Mouse (Mus musculus) heart, embryonic 14.5 days (tissue): ENCODE measurements at regions not wholly inside any gene's neighbourhood (a gene's known extent, or its start where the extent isn't known, plus 50 kb on each side); places are given as distances from the start of the nearest gene placed in this dataset.
A peak's percentile ranks its signal among the peaks of the same experiment; 100 is the strongest.

Source experiments
- ATAC-seq: fragments of 200-750 bp; cut with Nextera tagmentation; 2 replicates; pipeline ENCODE4 v1.8.0; 2017; ENCODE audit warnings: low read depth, moderate TSS enrichment; ENCODE audit not compliant: insufficient number of reproducible peaks, insufficient read depth, low FRiP score
- H3K27ac ChIP-seq, 2 experiments: fragments of 200-500 bp in 1 of 2; fragments of 300-500 bp in 1 of 2; sonication (generic) in 1 of 2; replicated peaks in 1 of 2; 2 replicates each; pipeline ENCODE4 v1.5.1; 2012 to 2014; ENCODE audit warnings: low read depth in 2 of 2, low read length in 2 of 2, control low read depth in 1 of 2, mild to moderate bottlenecking in 1 of 2, mixed read lengths in 1 of 2; ENCODE audit not compliant: control insufficient read depth in 1 of 2, insufficient read depth in 1 of 2
- H3K27me3 ChIP-seq: fragments of 300-500 bp; sonication (generic); 2 replicates; pipeline ENCODE4 v1.6.1; 2014; ENCODE audit warnings: mild to moderate bottlenecking, low read length, control low read depth; ENCODE audit not compliant: control insufficient read depth, insufficient read depth
- H3K36me3 ChIP-seq: fragments of 300-500 bp; sonication (generic); 2 replicates; pipeline ENCODE4 v1.6.1; 2014; ENCODE audit warnings: mild to moderate bottlenecking, control low read depth, low read length, mixed read lengths; ENCODE audit not compliant: control insufficient read depth, insufficient read depth
- H3K4me1 ChIP-seq, 2 experiments: fragments of 200-500 bp in 1 of 2; fragments of 300-500 bp in 1 of 2; sonication (generic) in 1 of 2; 2 replicates each; pipeline ENCODE4 v1.6.1; 2012 to 2014; ENCODE audit warnings: low read length in 2 of 2, control low read depth in 1 of 2, mixed read lengths in 1 of 2; ENCODE audit not compliant: control insufficient read depth in 2 of 2, insufficient read depth in 2 of 2
- H3K4me2 ChIP-seq: fragments of 300-500 bp; sonication (generic); 2 replicates; pipeline ENCODE4 v1.6.1; 2014; ENCODE audit warnings: mild to moderate bottlenecking, low read length
- H3K4me3 ChIP-seq, 2 experiments: fragments of 200-500 bp in 1 of 2; fragments of 300-500 bp in 1 of 2; sonication (generic) in 1 of 2; 2 replicates each; pipeline ENCODE4 v1.5.1; 2012 to 2014; ENCODE audit warnings: low read length in 2 of 2, mild to moderate bottlenecking in 2 of 2, control low read depth in 1 of 2, low read depth in 1 of 2, moderate library complexity in 1 of 2; ENCODE audit not compliant: control insufficient read depth in 1 of 2, insufficient read depth in 1 of 2
- H3K9ac ChIP-seq: fragments of 300-500 bp; sonication (generic); 2 replicates; pipeline ENCODE4 v1.6.1; 2014; ENCODE audit warnings: mild to moderate bottlenecking, low read length
- H3K9me3 ChIP-seq: fragments of 300-500 bp; sonication (generic); 2 replicates; pipeline ENCODE4 v1.6.1; 2016; ENCODE audit warnings: low read length, control low read depth; ENCODE audit not compliant: control insufficient read depth
- WGBS: fragments of 180-500 bp; shearing (Covaris S2); extraction: QIAGEN DNeasy Blood & Tissue Kit; methylation state at CpG from one replicate; pipeline ENCODE4 v1.1.7; 2014; 5-methylcytosine and 5-hydroxymethylcytosine counted together

- no peak overlapping the region for H3K4me3 ChIP-seq
- H3K4me1 ChIP-seq = peaks cover 0 to 6% of the 10 kb centered on the region in 2 experiments; a peak in 2 of 4 replicates
- no peaks in the 10 kb centered on the region for H3K9me3 ChIP-seq
- H3K9ac ChIP-seq = no peak overlapping the region
- H3K27me3 ChIP-seq = no peaks in the 10 kb centered on the region
- ATAC-seq = no peak
- no peak overlapping the region for H3K27ac ChIP-seq
- no peaks in the 10 kb centered on the region for H3K36me3 ChIP-seq
- WGBS = 40% methylated on average over 4 of the region's 4 CpGs
- H3K4me2 ChIP-seq = no peak overlapping the region
These were observed 94.6 kb upstream of the Plcb4 start for GRCm38 (mm10) chr2:135564231-135564630.

GRCm38 (mm10) chr2:135568350-135568749 lies 90.5 kb upstream of the Plcb4 start:
- WGBS = 72% methylated on average over 2 of the region's 2 CpGs
- H3K27ac ChIP-seq = no peak overlapping the region
- no peaks in the 10 kb centered on the region for H3K27me3 ChIP-seq
- H3K9ac ChIP-seq = no peak overlapping the region
- H3K4me3 ChIP-seq = no peak overlapping the region
- no peaks in the 10 kb centered on the region for H3K4me1 ChIP-seq
- H3K36me3 ChIP-seq = no peaks in the 10 kb centered on the region
- ATAC-seq = no peak
- H3K9me3 ChIP-seq = no peaks in the 10 kb centered on the region
- no peak overlapping the region for H3K4me2 ChIP-seq

- Histone ChIP-seq H3K36me3 (no peaks in the 10 kb centered on the region), H3K27me3 (no peaks in the 10 kb centered on the region), H3K27ac (peak overlapping the region in 1 of 2 experiments; percentile 19; a peak in 1 of 4 replicates), H3K9ac (no peak overlapping the region), H3K4me2 (no peak overlapping the region), H3K4me1 (no peaks in the 10 kb centered on the region), H3K4me3 (no peak overlapping the region), H3K9me3 (no peaks in the 10 kb centered on the region)
- ATAC-seq = no peak
- 77% methylated on average over 5 of the region's 5 CpGs for WGBS
These were observed 87.2 kb upstream of the Plcb4 start for GRCm38 (mm10) chr2:135571599-135571998.

GRCm38 (mm10) chr2:135577228-135577627 lies 81.6 kb upstream of the Plcb4 start:
- Histone ChIP-seq H3K4me2 (no peak overlapping the region), H3K9ac (no peak overlapping the region), H3K4me3 (no peak overlapping the region), H3K9me3 (no peaks in the 10 kb centered on the region), H3K36me3 (no peaks in the 10 kb centered on the region), H3K4me1 (no peaks in the 10 kb centered on the region), H3K27me3 (no peaks in the 10 kb centered on the region), H3K27ac (no peak overlapping the region)
- ATAC-seq = no peak
- 75% methylated on average over 5 of the region's 5 CpGs for WGBS

GRCm38 (mm10) chr2:135578135-135578534 lies 80.7 kb upstream of the Plcb4 start:
- H3K27ac ChIP-seq = no peak overlapping the region
- ATAC-seq = no peak
- no peak overlapping the region for H3K4me3 ChIP-seq
- no peaks in the 10 kb centered on the region for H3K27me3 ChIP-seq
- no peak overlapping the region for H3K4me2 ChIP-seq
- no peaks in the 10 kb centered on the region for H3K9me3 ChIP-seq
- H3K4me1 ChIP-seq = no peaks in the 10 kb centered on the region
- H3K36me3 ChIP-seq = no peaks in the 10 kb centered on the region
- no peak overlapping the region for H3K9ac ChIP-seq
- 46% methylated on average over 5 of the region's 5 CpGs for WGBS

- no peak overlapping the region for H3K9ac ChIP-seq
- ATAC-seq = no peak
- 90% methylated on average over 6 of the region's 6 CpGs for WGBS
- H3K4me2 ChIP-seq = no peak overlapping the region
- no peaks in the 10 kb centered on the region for H3K36me3 ChIP-seq
- H3K27ac ChIP-seq = no peak overlapping the region
- H3K4me1 ChIP-seq = no peaks in the 10 kb centered on the region
- H3K9me3 ChIP-seq = no peaks in the 10 kb centered on the region
- H3K27me3 ChIP-seq = no peaks in the 10 kb centered on the region
- H3K4me3 ChIP-seq = no peak overlapping the region
These were observed 79.3 kb upstream of the Plcb4 start for GRCm38 (mm10) chr2:135579514-135579913.

DNA sequence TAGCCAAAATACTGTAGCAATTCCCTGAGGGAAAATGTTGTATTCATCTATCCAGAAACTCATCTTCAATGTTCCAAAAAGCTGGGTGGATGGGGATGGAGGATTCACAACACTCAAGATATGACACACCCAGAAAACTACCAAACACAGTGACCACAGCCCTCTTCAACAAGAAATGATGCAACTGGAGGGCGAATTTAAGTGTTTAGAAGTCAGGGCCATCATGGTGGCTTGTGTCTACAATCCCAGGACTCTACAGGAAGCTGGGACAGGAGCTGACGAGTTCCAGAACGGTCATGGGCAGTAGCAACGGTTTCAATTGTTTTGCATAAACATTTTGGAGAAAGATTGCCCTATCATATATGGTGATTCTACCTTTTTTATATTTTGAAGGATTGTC lies 78.8 kb upstream of the Plcb4 start:
- 60% methylated on average over 4 of the region's 4 CpGs for WGBS
- H3K9me3 ChIP-seq = no peaks in the 10 kb centered on the region
- H3K27ac ChIP-seq = no peak overlapping the region
- no peaks in the 10 kb centered on the region for H3K27me3 ChIP-seq
- H3K36me3 ChIP-seq = no peaks in the 10 kb centered on the region
- H3K4me3 ChIP-seq = no peak overlapping the region
- H3K4me2 ChIP-seq = no peak overlapping the region
- no peak for ATAC-seq
- H3K4me1 ChIP-seq = no peaks in the 10 kb centered on the region
- H3K9ac ChIP-seq = no peak overlapping the region

GRCm38 (mm10) chr2:135582341-135582740 lies 76.5 kb upstream of the Plcb4 start:
- no peaks in the 10 kb centered on the region for H3K36me3 ChIP-seq
- H3K4me2 ChIP-seq = no peak overlapping the region
- H3K27me3 ChIP-seq = no peaks in the 10 kb centered on the region
- ATAC-seq = no peak
- H3K4me3 ChIP-seq = no peak overlapping the region
- H3K4me1 ChIP-seq = peaks cover 0 to 6% of the 10 kb centered on the region in 2 experiments; a peak in 2 of 4 replicates
- 65% methylated on average over 8 of the region's 8 CpGs for WGBS
- no peak overlapping the region for H3K9ac ChIP-seq
- no peaks in the 10 kb centered on the region for H3K9me3 ChIP-seq
- H3K27ac ChIP-seq = no peak overlapping the region
